Mouse (Mus musculus): ENCODE results near the gene Zer1.

The Zer1 gene

GRCm38 (mm10) chr2:30130156-30130555, 5.8 kb upstream of the Zer1 start:
- intact Hi-C loops (cut with DNase I) = no loop called here

DNA sequence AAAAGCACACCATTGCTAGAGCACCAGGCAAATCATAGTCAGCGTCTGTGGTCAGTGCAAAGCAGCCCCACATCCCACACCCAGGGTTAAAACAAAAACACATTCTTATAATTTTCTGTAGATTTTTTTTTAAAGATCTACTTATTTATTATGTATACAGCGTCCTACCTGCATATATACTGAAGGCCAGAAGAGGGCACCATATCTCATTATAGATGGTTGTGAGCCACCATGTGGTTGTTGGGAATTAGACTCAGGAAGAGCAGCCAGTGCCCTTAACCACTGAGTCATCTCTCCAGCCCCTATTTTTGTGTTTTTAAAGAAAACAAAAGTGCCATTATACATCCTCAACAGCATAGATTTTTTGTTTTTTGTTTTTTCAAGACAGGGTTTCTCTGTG, 4.4 kb upstream of the Zer1 start:
- intact Hi-C loops (cut with DNase I) = loop anchor here (5.0 kb wide), 1 partner anchor 34 kb away; no protein-coding TSS in a partner anchor

DNA sequence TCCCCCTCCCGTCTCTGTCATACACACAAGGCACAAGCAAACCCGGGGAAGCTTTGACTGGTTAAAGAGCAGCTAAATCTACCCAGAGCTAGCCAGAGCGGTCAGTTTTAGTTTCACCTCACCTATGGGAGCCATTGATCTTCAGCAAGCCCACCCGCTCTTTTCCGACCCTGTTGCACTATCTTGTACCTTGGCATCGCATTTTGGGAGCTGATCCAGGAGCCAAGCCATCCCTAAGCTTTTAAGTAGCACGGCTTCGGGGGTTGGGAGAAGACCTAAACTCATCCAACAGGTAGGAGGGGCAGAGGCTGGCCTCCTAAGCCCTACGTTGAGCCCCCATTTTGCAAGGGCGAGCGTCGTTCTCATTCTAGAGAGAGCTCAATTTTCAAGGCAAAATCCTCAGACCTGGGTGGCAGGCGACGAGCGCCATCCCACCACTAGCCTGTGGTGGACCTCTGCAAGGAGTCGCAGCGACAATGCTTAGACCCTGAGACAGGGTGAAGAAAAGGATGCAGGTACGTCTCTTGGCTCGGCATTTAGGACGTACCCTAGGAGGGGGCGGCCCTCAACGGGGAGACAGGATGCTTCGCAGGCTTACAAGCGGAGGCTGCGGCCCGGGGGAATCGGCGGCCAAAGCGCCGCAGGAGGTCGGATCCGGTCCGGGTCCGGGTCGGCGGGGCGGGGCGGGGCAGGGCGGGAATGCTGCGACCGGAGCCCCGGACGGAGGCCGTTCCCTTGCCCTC, 485 bp downstream of the Zer1 start:
- intact Hi-C loops (cut with DNase I) = no loop called here

- intact Hi-C loops (cut with DNase I) = no loop called here
Measured at GRCm38 (mm10) chr2:30122766-30123165, 1.6 kb downstream of the Zer1 start.

- intact Hi-C loops (cut with DNase I) = no loop called here
Measured at GRCm38 (mm10) chr2:30120269-30120668, 4.1 kb downstream of the Zer1 start.

DNA sequence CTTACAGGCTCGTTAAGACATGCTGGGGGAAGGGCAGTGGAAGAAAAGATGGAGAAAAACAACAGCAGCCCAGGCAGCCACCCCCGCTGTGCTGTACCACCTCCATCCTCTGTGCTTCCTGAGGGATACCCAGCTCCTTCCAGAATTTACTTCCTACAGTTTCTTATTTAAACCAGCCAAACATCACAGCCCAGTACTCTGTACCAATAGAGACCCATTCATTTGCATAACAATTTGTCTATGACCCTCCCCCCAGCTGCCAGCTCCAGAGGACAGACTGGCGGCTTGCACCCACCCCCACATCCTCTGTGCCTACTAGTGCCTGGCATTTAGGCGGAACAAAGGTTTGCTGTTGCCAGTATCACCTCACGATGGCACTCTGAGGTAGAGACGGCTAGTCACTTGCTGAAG, 4.7 kb downstream of the Zer1 start:
- intact Hi-C loops (cut with DNase I) = no loop called here

DNA sequence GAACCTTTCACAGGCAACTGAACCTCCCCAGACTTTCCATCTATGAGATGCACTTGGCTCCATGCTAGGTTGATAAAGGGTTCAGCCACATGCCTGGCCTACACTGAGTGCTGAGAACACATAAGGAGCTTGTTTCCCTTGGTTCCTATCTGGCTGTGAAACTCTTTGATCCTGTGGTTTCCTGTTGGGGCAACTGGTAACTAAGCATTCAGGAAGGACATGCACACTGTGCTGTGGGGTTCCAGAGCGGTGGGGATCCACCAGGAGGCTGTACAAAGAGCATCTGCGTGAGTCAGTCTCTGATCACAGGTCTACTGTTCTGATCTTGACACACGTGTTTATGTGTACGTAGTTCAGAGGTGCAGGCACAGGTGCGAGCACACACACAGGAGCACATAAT, 11.8 kb downstream of the Zer1 start:
- intact Hi-C loops (cut with DNase I) = no loop called here

DNA sequence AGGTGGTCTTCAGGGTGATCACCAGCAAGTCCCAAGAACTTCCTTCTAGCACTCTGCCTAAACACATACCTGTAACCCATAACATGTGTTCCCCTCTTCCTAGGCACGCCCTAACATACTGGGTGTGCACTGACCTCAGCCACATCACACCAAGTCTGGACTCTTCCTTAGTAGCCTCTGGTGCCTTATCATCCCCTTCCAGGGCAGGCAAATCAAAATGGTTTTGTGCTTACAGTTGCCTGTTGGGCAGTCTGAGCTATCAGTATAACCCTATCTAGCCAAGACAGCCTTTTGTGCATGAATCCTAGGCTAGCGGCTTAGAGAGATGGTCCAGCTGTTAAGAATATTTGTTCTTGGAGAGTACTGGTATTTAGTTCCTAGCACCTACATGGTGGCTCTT, 12.9 kb downstream of the Zer1 start:
- intact Hi-C loops (cut with DNase I) = no loop called here

- intact Hi-C loops (cut with DNase I) = no loop called here
Measured at GRCm38 (mm10) chr2:30108260-30108659, 16.1 kb downstream of the Zer1 start.

- intact Hi-C loops (cut with DNase I) = no loop called here
Measured at GRCm38 (mm10) chr2:30107646-30108045, 16.7 kb downstream of the Zer1 start.

DNA sequence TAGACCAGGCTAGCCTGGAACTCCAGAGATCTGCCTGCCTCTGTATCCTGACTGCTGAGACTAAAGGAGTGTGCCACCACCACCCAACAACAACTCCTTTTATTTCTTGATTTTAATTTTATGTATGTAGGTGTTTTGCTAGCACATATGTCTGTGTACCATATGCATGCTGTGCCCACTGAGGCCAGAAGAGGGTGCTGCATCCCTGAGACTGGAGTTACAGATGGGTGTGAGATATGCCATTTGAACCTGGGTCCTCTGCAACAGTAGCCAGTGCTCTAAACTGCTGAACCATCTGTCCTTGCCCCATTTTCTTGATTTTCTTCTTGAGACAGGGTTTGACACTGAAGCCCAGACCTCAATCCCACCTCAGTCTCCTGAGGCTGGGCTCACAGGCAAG, 18.0 kb downstream of the Zer1 start:
- intact Hi-C loops (cut with DNase I) = no loop called here

DNA sequence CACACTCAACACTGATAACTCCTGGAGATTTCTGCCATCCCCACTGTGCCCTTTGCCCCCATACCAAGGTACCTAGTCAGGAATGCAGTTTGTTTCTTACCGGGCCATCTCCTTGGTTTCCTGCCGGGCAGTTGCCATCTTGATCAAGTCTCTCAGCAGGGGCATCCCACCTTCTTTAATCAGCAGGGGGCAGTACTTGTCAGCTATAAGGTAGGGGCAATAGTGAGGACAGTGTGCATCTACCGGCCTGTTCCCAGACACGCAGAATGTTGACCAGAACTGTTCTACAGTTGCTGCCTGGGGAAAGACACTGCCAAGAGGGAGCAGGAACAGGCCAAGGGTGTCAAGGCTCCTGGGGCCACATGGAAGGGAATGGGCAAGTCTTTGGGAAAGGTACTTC, 24.2 kb downstream of the Zer1 start:
- intact Hi-C loops (cut with DNase I) = no loop called here

DNA sequence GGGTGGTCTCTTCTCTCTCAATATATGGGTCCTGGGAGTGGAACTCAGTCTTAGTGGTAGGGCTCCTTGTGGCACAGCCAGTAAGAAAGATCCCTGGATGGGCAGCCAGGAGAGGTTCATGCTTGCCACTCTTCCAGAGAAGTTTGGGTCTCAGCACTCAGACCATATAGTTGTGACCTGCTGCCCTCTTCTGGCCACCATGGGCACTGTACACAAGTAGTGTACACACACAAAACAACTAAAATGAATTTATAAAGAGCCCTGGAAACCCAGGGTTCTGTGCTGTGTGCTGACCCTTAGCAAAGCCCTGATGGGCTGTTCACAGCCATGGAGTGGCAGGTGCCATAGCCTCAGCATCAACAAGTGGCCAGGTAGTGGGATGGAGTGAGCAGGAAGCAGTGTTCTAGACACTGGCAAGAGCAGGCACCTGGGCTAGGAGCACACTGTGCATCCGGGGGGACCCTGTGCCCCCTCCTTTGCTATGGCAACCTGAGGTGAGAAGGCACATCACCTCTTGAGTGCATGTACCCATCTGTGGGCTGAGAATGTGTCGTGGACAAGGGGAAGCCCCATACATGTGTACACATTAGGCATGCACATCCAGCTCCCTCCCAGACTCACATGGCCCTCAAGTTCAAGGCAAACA, 28.4 kb downstream of the Zer1 start:
- intact Hi-C loops (cut with DNase I) = loop anchor here (2.0 kb wide), 1 partner anchor 53 kb away; no protein-coding TSS in a partner anchor

DNA sequence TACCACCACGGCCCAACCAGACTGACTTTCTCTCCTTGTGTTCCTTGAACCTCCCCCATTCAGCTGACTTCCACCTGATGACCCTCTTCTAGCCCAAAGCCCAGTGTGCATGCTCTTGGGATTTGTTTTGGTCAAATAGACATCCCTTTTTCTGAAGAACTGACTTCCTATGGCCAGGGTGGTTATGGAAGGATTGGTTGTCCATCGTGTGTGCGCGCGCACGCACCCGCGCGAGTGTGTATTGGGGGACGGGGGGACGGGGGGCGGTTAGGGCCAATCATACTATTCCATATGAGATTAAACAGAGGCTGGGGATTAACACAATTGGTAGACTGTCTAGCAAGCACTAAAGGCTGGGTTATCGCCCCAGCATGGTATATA, 30.2 kb downstream of the Zer1 start:
- intact Hi-C loops (cut with DNase I) = no loop called here

DNA sequence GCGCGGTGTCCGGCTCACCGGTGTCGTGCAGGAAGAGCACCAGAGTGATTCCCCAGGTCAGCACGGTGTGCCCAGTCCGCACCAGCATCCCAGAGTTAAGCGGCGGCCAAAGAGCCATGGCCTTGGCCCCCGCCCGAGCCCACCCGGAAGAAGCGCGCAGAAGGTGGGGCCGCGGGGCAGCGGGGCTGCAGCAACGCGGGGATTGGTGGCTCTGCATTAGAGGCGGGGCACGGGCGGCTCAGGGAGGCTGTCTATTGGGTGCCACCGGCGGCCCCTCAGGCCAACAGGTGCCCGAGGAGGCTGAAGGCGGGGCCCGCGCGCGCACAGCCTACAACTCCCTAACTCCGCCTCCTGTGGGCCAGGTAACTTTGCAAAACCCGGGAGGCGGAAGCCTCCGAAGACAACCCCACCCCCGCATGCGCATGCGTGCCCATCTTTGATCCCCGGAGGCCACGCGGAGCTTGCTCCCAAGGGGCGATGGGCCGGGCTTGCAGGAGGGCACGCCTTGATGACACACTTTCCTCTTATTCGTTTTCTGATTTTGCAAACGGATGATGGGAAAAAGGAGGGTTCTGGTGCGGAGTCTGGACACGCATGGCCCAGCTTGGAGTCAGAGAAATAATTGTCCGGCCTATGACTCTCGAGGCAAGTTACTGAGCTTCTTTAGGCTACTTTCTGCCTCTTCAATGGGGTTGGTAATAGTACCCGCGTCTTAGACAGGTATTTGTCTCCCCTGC, 30.7 kb downstream of the Zer1 start, which contains the start of gene Zdhhc12:
Gene Zdhhc12, minus strand, starts transcription at position 178 of the 737 bp plus-strand sequence.
- intact Hi-C loops (cut with DNase I) = no loop called here

- intact Hi-C loops (cut with DNase I) = no loop called here
Measured at GRCm38 (mm10) chr2:30092280-30092918, 32.0 kb downstream of the Zer1 start.

- intact Hi-C loops (cut with DNase I) = no loop called here
Measured at GRCm38 (mm10) chr2:30091521-30091920, 32.9 kb downstream of the Zer1 start.

DNA sequence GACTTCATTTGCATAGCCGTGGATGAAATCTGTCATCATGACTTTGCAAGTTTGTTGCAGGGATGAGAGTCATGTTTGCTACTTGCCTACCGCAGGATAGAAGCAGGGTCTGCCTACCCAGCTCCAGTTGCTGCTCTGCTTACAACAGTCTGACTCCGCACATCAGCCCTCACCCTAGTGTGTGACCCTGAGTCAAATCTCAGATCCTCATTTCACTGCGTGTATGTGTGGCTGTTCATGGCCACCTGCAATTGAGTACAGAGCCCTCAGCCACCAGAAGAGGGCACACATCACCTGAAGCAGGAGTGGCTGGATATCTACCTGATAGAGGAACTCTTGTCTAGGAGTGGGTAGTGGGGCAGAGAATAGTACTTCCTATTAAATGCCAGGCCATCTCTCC, 37.1 kb downstream of the Zer1 start:
- intact Hi-C loops (cut with DNase I) = no loop called here

- intact Hi-C loops (cut with DNase I) = no loop called here
Measured at GRCm38 (mm10) chr2:30084632-30085031, 39.8 kb downstream of the Zer1 start.

DNA sequence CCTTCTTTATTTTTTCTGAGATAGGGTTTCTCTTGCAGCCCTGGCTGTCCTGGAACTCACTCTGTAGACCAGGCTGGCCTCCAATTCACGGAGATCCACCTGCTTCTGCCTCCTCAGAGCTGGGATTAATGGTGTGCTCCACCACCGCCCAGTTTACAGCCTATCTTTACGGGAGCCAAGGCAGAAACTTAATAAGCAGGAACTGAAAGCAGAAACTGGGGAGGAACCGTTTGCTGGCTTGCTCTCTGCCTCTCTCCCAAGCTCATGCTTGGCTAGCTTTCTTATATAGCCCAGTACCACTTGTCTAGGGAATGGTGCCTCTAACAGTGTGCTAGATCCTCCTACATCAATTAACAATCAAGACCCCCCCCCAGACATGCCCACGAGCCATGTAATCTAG, 40.3 kb downstream of the Zer1 start:
- intact Hi-C loops (cut with DNase I) = no loop called here

- intact Hi-C loops (cut with DNase I) = no loop called here
Measured at GRCm38 (mm10) chr2:30080181-30080800, 44.1 kb downstream of the Zer1 start.
